Mouse (Mus musculus) ES-E14 (cell line): Measurements from ENCODE around the gene Nrxn3.

Experiments used
- HCFC1 ChIP-seq: IDR thresholded peaks from 2 replicates; pipeline ENCODE4 v1.6.1; 2012; ENCODE audit warnings: low read length, inconsistent platforms, borderline replicate concordance; ENCODE audit not compliant: insufficient read depth
- MAFK ChIP-seq: IDR thresholded peaks from 2 replicates; pipeline ENCODE4 v1.6.1; 2014; ENCODE audit warnings: mild to moderate bottlenecking, low read depth, low read length, inconsistent platforms; ENCODE audit not compliant: insufficient read depth

DNA sequence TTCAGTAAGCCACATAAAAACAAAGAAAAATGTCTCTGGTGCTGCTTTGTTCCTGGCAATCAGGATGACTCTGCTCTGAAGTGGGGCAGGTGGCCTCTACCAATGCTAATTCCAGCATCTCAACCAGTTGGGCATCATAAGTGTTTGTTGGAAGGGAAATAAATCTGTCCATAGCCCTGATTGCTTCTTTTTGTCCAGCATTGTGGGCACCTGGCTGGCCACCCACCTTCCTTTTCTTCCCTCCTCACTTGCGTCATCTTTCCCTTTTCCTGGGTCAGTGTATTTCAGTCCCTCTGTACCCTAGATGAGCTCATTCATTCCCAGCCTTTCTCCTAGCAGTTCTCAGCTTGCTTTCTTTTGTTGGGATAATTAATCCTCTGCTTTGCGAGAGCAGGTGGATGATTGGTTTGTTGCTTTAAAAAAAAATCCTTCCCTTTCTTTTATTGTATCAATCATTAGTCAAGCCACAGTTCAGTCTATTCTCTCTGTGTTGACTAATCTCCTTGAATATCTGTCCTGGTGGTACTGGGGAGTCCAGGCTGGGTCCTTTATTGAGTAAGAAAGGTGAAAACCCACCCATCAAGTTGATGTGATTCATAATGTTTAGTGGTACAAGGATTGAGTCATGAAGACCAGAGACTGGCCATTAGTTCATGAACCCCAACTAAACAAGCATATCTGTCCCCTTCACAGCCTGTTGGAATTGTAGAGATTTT lies 719.8 kb downstream of the Nrxn3 start:
- TF ChIP-seq HCFC1 (no peak), MAFK (no peak)
